Mouse (Mus musculus): Measurements from ENCODE around the gene Slc25a25. TPM values are rescaled to one million over a fixed set of nuclear protein-coding genes. Genes with fewer than 3 reads are reported as not detected.

Gene Slc25a25
- polyA plus RNA-seq, 1 experiment from 2014 or later, result 7.9 TPM

- Histone ChIP-seq H3K4me2 (no peak overlapping the region), H3K9me3 (replicated peaks; ENCODE audit: control insufficient read depth, low read length) (no peaks in the 10 kb centered on the region), H3K4me1 (ENCODE audit: control insufficient read depth, insufficient read depth, low read length) (no peaks in the 10 kb centered on the region), H3K36me3 (ENCODE audit: control insufficient read depth, insufficient read depth, low read length) (no peaks in the 10 kb centered on the region), H3K27ac (ENCODE audit: low read depth, low read length) (no peak overlapping the region), H3K9ac (ENCODE audit: low read depth, low read length) (no peak overlapping the region), H3K4me3 (ENCODE audit: low read depth, low read length) (no peak overlapping the region), H3K27me3 (ENCODE audit: control insufficient read depth, insufficient read depth, low read length) (no peaks in the 10 kb centered on the region)
- ATAC-seq (replicated peaks; ENCODE audit: insufficient number of reproducible peaks, low FRiP score, low TSS enrichment), result no peak
- WGBS (ENCODE audit: insufficient replicate concordance), result 79% methylated on average over 6 of the region's 6 CpGs
Observed at GRCm38 (mm10) chr2:32471681-32472061, 20.4 kb upstream of the Slc25a25 start.

GRCm38 (mm10) chr2:32471001-32471680 lies 19.9 kb upstream of the Slc25a25 start:
- no peaks in the 10 kb centered on the region for H3K9me3 ChIP-seq (replicated peaks; ENCODE audit: control insufficient read depth, low read length)
- H3K27me3 ChIP-seq (ENCODE audit: control insufficient read depth, insufficient read depth, low read length), result no peaks in the 10 kb centered on the region
- no peak overlapping the region for H3K4me2 ChIP-seq
- no peaks in the 10 kb centered on the region for H3K4me1 ChIP-seq (ENCODE audit: control insufficient read depth, insufficient read depth, low read length)
- no peaks in the 10 kb centered on the region for H3K36me3 ChIP-seq (ENCODE audit: control insufficient read depth, insufficient read depth, low read length)
- no peak overlapping the region for H3K27ac ChIP-seq (ENCODE audit: low read depth, low read length)
- H3K4me3 ChIP-seq (ENCODE audit: low read depth, low read length), result no peak overlapping the region
- WGBS (ENCODE audit: insufficient replicate concordance), result 65% methylated on average over 6 of the region's 6 CpGs
- ATAC-seq (replicated peaks; ENCODE audit: insufficient number of reproducible peaks, low FRiP score, low TSS enrichment), result no peak
- no peak overlapping the region for H3K9ac ChIP-seq (ENCODE audit: low read depth, low read length)

- Histone ChIP-seq H3K27me3 (ENCODE audit: control insufficient read depth, insufficient read depth, low read length) (no peaks in the 10 kb centered on the region), H3K9ac (ENCODE audit: low read depth, low read length) (no peak overlapping the region), H3K4me3 (ENCODE audit: low read depth, low read length) (no peak overlapping the region), H3K27ac (ENCODE audit: low read depth, low read length) (peak overlapping the region; percentile 64), H3K4me2 (no peak overlapping the region), H3K36me3 (ENCODE audit: control insufficient read depth, insufficient read depth, low read length) (no peaks in the 10 kb centered on the region), H3K4me1 (ENCODE audit: control insufficient read depth, insufficient read depth, low read length) (peaks cover 17% of the 10 kb centered on the region), H3K9me3 (replicated peaks; ENCODE audit: control insufficient read depth, low read length) (no peaks in the 10 kb centered on the region)
- peak; percentile 61 for ATAC-seq (replicated peaks; ENCODE audit: insufficient number of reproducible peaks, low FRiP score, low TSS enrichment)
- WGBS (ENCODE audit: insufficient replicate concordance), result 29% methylated on average over 6 of the region's 6 CpGs
Observed at GRCm38 (mm10) chr2:32464212-32464891, 13.1 kb upstream of the Slc25a25 start.

GRCm38 (mm10) chr2:32463773-32464172 lies 12.5 kb upstream of the Slc25a25 start:
- Histone ChIP-seq H3K9me3 (replicated peaks; ENCODE audit: control insufficient read depth, low read length) (no peaks in the 10 kb centered on the region), H3K27me3 (ENCODE audit: control insufficient read depth, insufficient read depth, low read length) (no peaks in the 10 kb centered on the region), H3K9ac (ENCODE audit: low read depth, low read length) (no peak overlapping the region), H3K36me3 (ENCODE audit: control insufficient read depth, insufficient read depth, low read length) (no peaks in the 10 kb centered on the region), H3K4me2 (no peak overlapping the region), H3K4me1 (ENCODE audit: control insufficient read depth, insufficient read depth, low read length) (peaks cover 17% of the 10 kb centered on the region), H3K4me3 (ENCODE audit: low read depth, low read length) (no peak overlapping the region), H3K27ac (ENCODE audit: low read depth, low read length) (0 out of 2 replicates have a peak overlapping the region, but pooled peaks have one; percentile 64)
- WGBS (ENCODE audit: insufficient replicate concordance), result 73% methylated on average over 2 of the region's 2 CpGs
- ATAC-seq (replicated peaks; ENCODE audit: insufficient number of reproducible peaks, low FRiP score, low TSS enrichment), result no peak

GRCm38 (mm10) chr2:32459657-32460056 lies 8.4 kb upstream of the Slc25a25 start:
- Histone ChIP-seq H3K4me2 (no peak overlapping the region), H3K27ac (ENCODE audit: low read depth, low read length) (no peak overlapping the region), H3K4me3 (ENCODE audit: low read depth, low read length) (no peak overlapping the region), H3K9ac (ENCODE audit: low read depth, low read length) (no peak overlapping the region), H3K36me3 (ENCODE audit: control insufficient read depth, insufficient read depth, low read length) (no peaks in the 10 kb centered on the region; the same call in 1 of the 2 replicates), H3K27me3 (ENCODE audit: control insufficient read depth, insufficient read depth, low read length) (no peaks in the 10 kb centered on the region), H3K4me1 (ENCODE audit: control insufficient read depth, insufficient read depth, low read length) (peaks cover 11% of the 10 kb centered on the region), H3K9me3 (replicated peaks; ENCODE audit: control insufficient read depth, low read length) (no peaks in the 10 kb centered on the region)
- ATAC-seq (replicated peaks; ENCODE audit: insufficient number of reproducible peaks, low FRiP score, low TSS enrichment), result no peak
- 88% methylated on average over 2 of the region's 2 CpGs for WGBS (ENCODE audit: insufficient replicate concordance)

GRCm38 (mm10) chr2:32458300-32458699 lies 7.1 kb upstream of the Slc25a25 start:
- ATAC-seq (replicated peaks; ENCODE audit: insufficient number of reproducible peaks, low FRiP score, low TSS enrichment), result no peak
- no peaks in the 10 kb centered on the region; the same call in 1 of the 2 replicates for H3K36me3 ChIP-seq (ENCODE audit: control insufficient read depth, insufficient read depth, low read length)
- H3K4me1 ChIP-seq (ENCODE audit: control insufficient read depth, insufficient read depth, low read length), result 0 out of 2 replicates have a peak, but pooled peaks cover 8% of the 10 kb centered on the region
- no peak overlapping the region for H3K27ac ChIP-seq (ENCODE audit: low read depth, low read length)
- H3K9ac ChIP-seq (ENCODE audit: low read depth, low read length), result no peak overlapping the region
- no peaks in the 10 kb centered on the region for H3K9me3 ChIP-seq (replicated peaks; ENCODE audit: control insufficient read depth, low read length)
- H3K27me3 ChIP-seq (ENCODE audit: control insufficient read depth, insufficient read depth, low read length), result no peaks in the 10 kb centered on the region
- 77% methylated on average over 2 of the region's 2 CpGs for WGBS (ENCODE audit: insufficient replicate concordance)
- no peak overlapping the region for H3K4me3 ChIP-seq (ENCODE audit: low read depth, low read length)
- no peak overlapping the region for H3K4me2 ChIP-seq

GRCm38 (mm10) chr2:32455101-32455500 lies 3.9 kb upstream of the Slc25a25 start:
- Histone ChIP-seq H3K4me2 (no peak overlapping the region), H3K27ac (ENCODE audit: low read depth, low read length) (no peak overlapping the region), H3K9ac (ENCODE audit: low read depth, low read length) (no peak overlapping the region), H3K36me3 (ENCODE audit: control insufficient read depth, insufficient read depth, low read length) (no peaks in the 10 kb centered on the region; the same call in 1 of the 2 replicates), H3K4me3 (ENCODE audit: low read depth, low read length) (no peak overlapping the region), H3K9me3 (replicated peaks; ENCODE audit: control insufficient read depth, low read length) (no peaks in the 10 kb centered on the region), H3K4me1 (ENCODE audit: control insufficient read depth, insufficient read depth, low read length) (peaks cover 20% of the 10 kb centered on the region), H3K27me3 (ENCODE audit: control insufficient read depth, insufficient read depth, low read length) (no peaks in the 10 kb centered on the region)
- no peak for ATAC-seq (replicated peaks; ENCODE audit: insufficient number of reproducible peaks, low FRiP score, low TSS enrichment)
- WGBS (ENCODE audit: insufficient replicate concordance), result 67% methylated on average over 8 of the region's 8 CpGs

- Histone ChIP-seq H3K9me3 (replicated peaks; ENCODE audit: control insufficient read depth, low read length) (no peaks in the 10 kb centered on the region), H3K9ac (ENCODE audit: low read depth, low read length) (no peak overlapping the region), H3K36me3 (ENCODE audit: control insufficient read depth, insufficient read depth, low read length) (no peaks in the 10 kb centered on the region; the same call in 1 of the 2 replicates), H3K4me1 (ENCODE audit: control insufficient read depth, insufficient read depth, low read length) (peaks cover 20% of the 10 kb centered on the region), H3K4me2 (no peak overlapping the region), H3K27me3 (ENCODE audit: control insufficient read depth, insufficient read depth, low read length) (no peaks in the 10 kb centered on the region), H3K4me3 (ENCODE audit: low read depth, low read length) (no peak overlapping the region), H3K27ac (ENCODE audit: low read depth, low read length) (no peak overlapping the region)
- ATAC-seq (replicated peaks; ENCODE audit: insufficient number of reproducible peaks, low FRiP score, low TSS enrichment), result no peak
- 81% methylated on average over 10 of the region's 10 CpGs for WGBS (ENCODE audit: insufficient replicate concordance)
Observed at GRCm38 (mm10) chr2:32454633-32455032, 3.4 kb upstream of the Slc25a25 start.
